Mouse (Mus musculus): ENCODE measurements at regions not wholly inside any gene's neighbourhood (a gene's known extent, or its start where the extent isn't known, plus 50 kb on each side); places are given as distances from the start of the nearest gene placed in this dataset.

DNA sequence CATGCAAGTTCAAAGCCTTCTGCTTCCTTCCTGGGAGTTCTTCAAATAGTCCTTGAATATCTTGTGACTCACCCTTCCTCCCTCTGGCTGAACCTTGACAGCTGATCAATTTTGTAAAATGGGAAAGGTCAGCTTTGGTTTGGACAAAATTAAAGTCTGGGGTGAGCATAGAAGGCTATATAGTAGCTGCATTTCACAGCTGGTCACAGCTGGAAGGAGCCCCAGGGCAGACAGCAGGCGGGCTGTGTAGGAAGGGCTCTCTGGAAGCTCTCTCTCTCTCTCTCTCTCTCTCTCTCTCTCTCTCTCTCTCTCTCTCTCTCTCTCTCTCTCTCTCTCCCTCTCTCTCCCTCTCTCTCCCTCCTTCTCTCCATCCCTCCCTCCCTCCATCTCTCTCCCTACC lies 71.8 kb upstream of the Zfp536 start:
- no peaks in the 10 kb centered on the region for H3K9me3 ChIP-seq (replicated peaks; ENCODE audit: control insufficient read depth, low read length)
- TF ChIP-seq CTCF (IDR thresholded peaks at IDR 0.05; ENCODE audit: low read depth) (no peak), EP300 (IDR thresholded peaks at IDR 0.05; ENCODE audit: low read depth) (no peak)
- no peak overlapping the region for H3K4me2 ChIP-seq (ENCODE audit: low read depth, low read length)
- H3K36me3 ChIP-seq (replicated peaks; ENCODE audit: control insufficient read depth, insufficient read depth, low read length) = no peaks in the 10 kb centered on the region
- ATAC-seq (ENCODE audit: insufficient read depth, low read depth) (no peak), DNase-seq (ENCODE audit: low spot score) (no peak)
- 67% methylated on average over 1 of the region's 1 CpGs for WGBS
- H3K27me3 ChIP-seq (ENCODE audit: control insufficient read depth, insufficient read depth, low read length) = no peaks in the 10 kb centered on the region
- H3K4me3 ChIP-seq (ENCODE audit: low read depth, low read length) = no peak overlapping the region
- no peak overlapping the region for H3K27ac ChIP-seq (ENCODE audit: low read depth)
- no peaks in the 10 kb centered on the region for H3K4me1 ChIP-seq (ENCODE audit: control insufficient read depth, insufficient read depth)
- H3K9ac ChIP-seq (replicated peaks; ENCODE audit: low read depth, low read length) = no peak overlapping the region

DNA sequence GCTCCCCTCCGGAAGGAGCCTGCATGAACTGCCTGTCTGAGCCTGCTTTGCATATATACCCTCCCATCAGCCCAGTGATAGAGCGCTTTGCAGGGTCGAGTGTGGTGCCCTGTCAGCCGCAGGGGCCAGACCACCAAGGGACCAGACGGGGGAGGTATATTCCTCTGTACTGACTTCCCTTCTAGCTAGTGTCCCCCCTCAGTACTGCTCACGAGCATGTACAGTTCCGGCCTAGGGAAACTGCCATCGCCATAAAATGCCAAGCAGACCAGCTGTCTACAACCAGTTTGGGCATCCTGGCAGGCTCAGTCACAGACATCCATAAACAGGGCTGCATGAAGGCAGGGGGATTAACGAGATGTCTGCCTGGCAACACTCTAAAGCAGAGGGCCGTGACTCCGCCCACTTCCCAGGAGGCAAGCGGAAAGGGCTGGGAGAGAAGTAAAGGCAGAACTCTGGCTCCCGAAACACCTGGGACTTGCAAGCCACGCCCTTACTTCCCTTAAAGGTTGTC lies 68.6 kb upstream of the Zfp536 start:
- WGBS = 7% methylated on average over 14 of the region's 14 CpGs
- TF ChIP-seq EP300 (IDR thresholded peaks at IDR 0.05; ENCODE audit: low read depth) (no peak), CTCF (IDR thresholded peaks at IDR 0.05; ENCODE audit: low read depth) (no peak)
- H3K27ac ChIP-seq (ENCODE audit: low read depth) = no peak overlapping the region
- 0 out of 2 replicates have a peak, but pooled peaks cover 3% of the 10 kb centered on the region for H3K4me1 ChIP-seq (ENCODE audit: control insufficient read depth, insufficient read depth)
- H3K36me3 ChIP-seq (replicated peaks; ENCODE audit: control insufficient read depth, insufficient read depth, low read length) = no peaks in the 10 kb centered on the region
- H3K9me3 ChIP-seq (replicated peaks; ENCODE audit: control insufficient read depth, low read length) = no peaks in the 10 kb centered on the region
- peak overlapping the region; percentile 44 for H3K4me2 ChIP-seq (ENCODE audit: low read depth, low read length)
- no peak for ATAC-seq (ENCODE audit: insufficient read depth, low read depth)
- H3K27me3 ChIP-seq (ENCODE audit: control insufficient read depth, insufficient read depth, low read length) = no peaks in the 10 kb centered on the region
- H3K4me3 ChIP-seq (ENCODE audit: low read depth, low read length) = peak overlapping the region; percentile 4; the same call in 1 of the 2 replicates
- no peak for DNase-seq (ENCODE audit: low spot score)
- H3K9ac ChIP-seq (replicated peaks; ENCODE audit: low read depth, low read length) = no peak overlapping the region; the same call in 1 of the 2 replicates

DNA sequence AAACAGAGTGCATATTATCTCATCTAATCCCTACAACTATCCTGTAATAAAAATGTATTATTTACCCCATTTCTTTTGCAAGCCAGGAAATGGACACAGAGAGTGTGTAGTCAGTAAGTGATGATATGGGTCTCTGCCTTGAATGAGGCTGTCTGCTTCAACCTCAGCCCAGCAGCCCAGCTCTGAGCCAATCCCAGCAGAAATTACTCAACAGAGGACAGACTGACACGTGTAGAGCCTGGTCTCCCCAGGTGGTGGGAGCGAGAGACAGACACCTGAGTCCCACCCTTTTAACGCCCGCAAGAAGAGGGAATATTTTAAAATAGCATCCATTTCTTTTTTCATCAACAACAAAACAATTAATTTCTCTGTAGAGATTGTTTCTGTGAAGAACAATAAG lies 68.1 kb upstream of the Zfp536 start:
- H3K4me3 ChIP-seq (ENCODE audit: low read depth, low read length) = 0 out of 2 replicates have a peak overlapping the region, but pooled peaks have one; percentile 4
- no peak overlapping the region for H3K9ac ChIP-seq (replicated peaks; ENCODE audit: low read depth, low read length)
- no peaks in the 10 kb centered on the region for H3K27me3 ChIP-seq (ENCODE audit: control insufficient read depth, insufficient read depth, low read length)

DNA sequence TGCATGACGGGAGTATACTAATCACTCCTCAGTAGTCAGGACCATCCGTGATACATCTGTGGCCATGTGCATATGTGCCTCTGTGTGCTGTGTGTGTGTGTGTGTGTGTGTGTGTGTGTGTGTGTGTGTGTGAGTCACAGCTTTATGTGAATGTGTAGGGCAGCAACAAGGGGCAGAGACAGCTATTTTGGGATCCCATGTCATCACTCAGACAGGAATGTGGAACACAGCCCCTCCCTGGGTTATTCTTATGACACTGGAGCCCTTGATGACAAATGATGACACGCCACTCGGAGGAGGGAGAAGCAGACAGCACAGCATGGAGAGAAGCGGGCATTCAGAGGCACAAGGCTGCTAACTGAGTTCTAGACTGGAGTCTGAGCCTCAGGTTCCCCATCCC lies 64.4 kb upstream of the Zfp536 start:
- H3K36me3 ChIP-seq (replicated peaks; ENCODE audit: control insufficient read depth, insufficient read depth, low read length) = no peaks in the 10 kb centered on the region
- no peaks in the 10 kb centered on the region for H3K27me3 ChIP-seq (ENCODE audit: control insufficient read depth, insufficient read depth, low read length)
- ATAC-seq (ENCODE audit: insufficient read depth, low read depth) (peak; percentile 90), DNase-seq (ENCODE audit: low spot score) (peak; percentile 88)
- H3K9ac ChIP-seq (replicated peaks; ENCODE audit: low read depth, low read length) = no peak overlapping the region
- peak overlapping the region; percentile 89 for H3K27ac ChIP-seq (ENCODE audit: low read depth)
- no peak overlapping the region for H3K4me3 ChIP-seq (ENCODE audit: low read depth, low read length)
- no peaks in the 10 kb centered on the region for H3K9me3 ChIP-seq (replicated peaks; ENCODE audit: control insufficient read depth, low read length)
- H3K4me2 ChIP-seq (ENCODE audit: low read depth, low read length) = no peak overlapping the region
- TF ChIP-seq EP300 (IDR thresholded peaks at IDR 0.05; ENCODE audit: low read depth) = peak; percentile 52; the same call in 1 of the 2 replicates
- no peak for TF ChIP-seq CTCF (IDR thresholded peaks at IDR 0.05; ENCODE audit: low read depth)
- WGBS = 29% methylated on average over 5 of the region's 5 CpGs
- H3K4me1 ChIP-seq (ENCODE audit: control insufficient read depth, insufficient read depth) = 0 out of 2 replicates have a peak, but pooled peaks cover 7% of the 10 kb centered on the region

More for the DNA sequence above, 68.1 kb upstream of the Zfp536 start:
- DNase-seq (ENCODE audit: low spot score) (no peak), ATAC-seq (ENCODE audit: insufficient read depth, low read depth) (no peak)
- Histone ChIP-seq H3K27ac (ENCODE audit: low read depth) (no peak overlapping the region), H3K9me3 (replicated peaks; ENCODE audit: control insufficient read depth, low read length) (no peaks in the 10 kb centered on the region), H3K4me1 (ENCODE audit: control insufficient read depth, insufficient read depth) (0 out of 2 replicates have a peak, but pooled peaks cover 7% of the 10 kb centered on the region), H3K36me3 (replicated peaks; ENCODE audit: control insufficient read depth, insufficient read depth, low read length) (no peaks in the 10 kb centered on the region), H3K4me2 (ENCODE audit: low read depth, low read length) (peak overlapping the region; percentile 44; the same call in 1 of the 2 replicates)
- whole genome bisulfite sequencing = 51% methylated on average over 4 of the region's 4 CpGs
- TF ChIP-seq EP300 (IDR thresholded peaks at IDR 0.05; ENCODE audit: low read depth) (no peak), CTCF (IDR thresholded peaks at IDR 0.05; ENCODE audit: low read depth) (no peak)

DNA sequence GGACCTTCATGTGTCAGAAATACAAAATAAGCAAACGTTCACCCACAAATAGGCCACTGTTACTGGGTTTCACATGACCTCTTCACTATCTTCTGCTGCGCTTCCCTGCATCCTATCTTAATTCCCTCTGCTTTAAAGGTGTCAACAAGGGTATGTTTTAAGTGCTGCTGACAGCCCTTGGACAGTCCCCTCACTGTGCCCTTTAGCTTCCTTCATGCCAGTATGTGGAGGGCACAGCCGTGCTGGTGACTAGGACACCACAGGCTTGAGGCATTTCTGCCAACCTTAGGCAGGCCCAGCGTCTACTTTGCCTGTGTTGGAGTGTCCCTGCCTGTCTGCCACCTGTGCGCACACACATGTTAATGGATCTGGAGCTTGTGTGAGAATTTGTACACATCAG lies 63.9 kb upstream of the Zfp536 start:
- Histone ChIP-seq H3K4me1 (ENCODE audit: control insufficient read depth, insufficient read depth) (0 out of 2 replicates have a peak, but pooled peaks cover 7% of the 10 kb centered on the region), H3K9ac (replicated peaks; ENCODE audit: low read depth, low read length) (no peak overlapping the region), H3K4me3 (ENCODE audit: low read depth, low read length) (no peak overlapping the region), H3K27me3 (ENCODE audit: control insufficient read depth, insufficient read depth, low read length) (no peaks in the 10 kb centered on the region), H3K36me3 (replicated peaks; ENCODE audit: control insufficient read depth, insufficient read depth, low read length) (no peaks in the 10 kb centered on the region), H3K9me3 (replicated peaks; ENCODE audit: control insufficient read depth, low read length) (no peaks in the 10 kb centered on the region), H3K4me2 (ENCODE audit: low read depth, low read length) (no peak overlapping the region), H3K27ac (ENCODE audit: low read depth) (peak overlapping the region; percentile 89)
- ATAC-seq (ENCODE audit: insufficient read depth, low read depth) = peak; percentile 86
- DNase-seq (ENCODE audit: low spot score) = peak; percentile 54
- TF ChIP-seq CTCF (IDR thresholded peaks at IDR 0.05; ENCODE audit: low read depth) = no peak
- no peak for TF ChIP-seq EP300 (IDR thresholded peaks at IDR 0.05; ENCODE audit: low read depth)
- WGBS = 32% methylated on average over 5 of the region's 5 CpGs

DNA sequence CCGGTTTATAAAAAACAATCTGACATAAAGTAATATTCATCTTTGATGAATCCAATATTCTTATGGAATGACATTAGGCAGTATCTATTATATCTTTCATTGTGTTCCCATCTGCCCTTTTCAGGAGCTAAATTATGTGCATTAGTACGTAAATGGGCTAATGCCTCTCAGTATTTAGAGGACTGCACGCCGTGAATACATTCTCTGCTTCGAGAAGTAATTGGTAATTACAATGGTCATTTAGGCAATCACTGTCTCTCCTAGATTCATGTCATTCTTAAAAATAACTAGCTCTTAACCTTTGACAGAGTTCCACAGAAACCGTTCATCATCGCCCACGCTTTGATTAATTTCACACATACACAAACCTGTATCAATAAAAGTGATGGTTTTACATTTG lies 60.0 kb upstream of the Zfp536 start:
- Histone ChIP-seq H3K4me2 (ENCODE audit: low read depth, low read length) (no peak overlapping the region), H3K9me3 (replicated peaks; ENCODE audit: control insufficient read depth, low read length) (no peaks in the 10 kb centered on the region), H3K4me1 (ENCODE audit: control insufficient read depth, insufficient read depth) (0 out of 2 replicates have a peak, but pooled peaks cover 7% of the 10 kb centered on the region), H3K36me3 (replicated peaks; ENCODE audit: control insufficient read depth, insufficient read depth, low read length) (no peaks in the 10 kb centered on the region), H3K27me3 (ENCODE audit: control insufficient read depth, insufficient read depth, low read length) (no peaks in the 10 kb centered on the region), H3K27ac (ENCODE audit: low read depth) (no peak overlapping the region), H3K4me3 (ENCODE audit: low read depth, low read length) (no peak overlapping the region), H3K9ac (replicated peaks; ENCODE audit: low read depth, low read length) (no peak overlapping the region)
- 90% methylated on average over 8 of the region's 8 CpGs for WGBS
- no peak for ATAC-seq (ENCODE audit: insufficient read depth, low read depth)
- TF ChIP-seq CTCF (IDR thresholded peaks at IDR 0.05; ENCODE audit: low read depth) (no peak), EP300 (IDR thresholded peaks at IDR 0.05; ENCODE audit: low read depth) (no peak)
- DNase-seq (ENCODE audit: low spot score) = no peak

All from heart, postnatal 0 days (tissue).